Mouse (Mus musculus) myocyte (in vitro differentiated cells): ENCODE data around the gene Flt3.

Source experiments
- MYOD1 ChIP-seq, 3 experiments: IDR thresholded peaks; one replicate each; pipeline ENCODE4 v1.6.1; 2011; ENCODE audit warnings: control low read depth in 2 of 3, low read depth in 2 of 3, mild to moderate bottlenecking in 2 of 3, moderate library complexity in 1 of 3; ENCODE audit not compliant: insufficient read length in 2 of 3, control insufficient read depth in 1 of 3
- POLR2A ChIP-seq: IDR thresholded peaks from one replicate; pipeline ENCODE4 v1.6.1; 2011; ENCODE audit warnings: low read depth, mild to moderate bottlenecking, control low read depth, moderate library complexity; ENCODE audit not compliant: insufficient read length

- TF ChIP-seq MYOD1 (IDR thresholded peaks at IDR 0.05; ENCODE audit: control insufficient read depth in 1 of 3, insufficient read length in 2 of 3, low read depth in 2 of 3): no peak
- TF ChIP-seq POLR2A: no peak
These were observed 57.4 kb downstream of the Flt3 start for GRCm38 (mm10) chr5:147342901-147343300.
